Mouse (Mus musculus) intestine, embryonic 14.5 days (tissue): ENCODE measurements around the gene Ccz1. TPM values are rescaled to one million over a fixed set of nuclear protein-coding genes. Genes with fewer than 3 reads are reported as not detected.

Experiments
- ATAC-seq: fragments of 200-750 bp; cut with Nextera tagmentation; replicated peaks from 2 replicates; pipeline ENCODE4 v1.8.0; 2017; ENCODE audit warnings: low read depth, moderate number of reproducible peaks, moderate TSS enrichment, moderate library complexity; ENCODE audit not compliant: low FRiP score, low TSS enrichment
- DNase-seq: peaks from one replicate; pipeline ENCODE4 v3.0.0-alpha.2; 2018; ENCODE audit warnings: low spot score
- H3K27ac ChIP-seq: fragments of 300-500 bp; sonication (generic); 2 replicates; pipeline ENCODE4 v1.5.1; 2014; ENCODE audit warnings: low read depth, mild to moderate bottlenecking, control low read depth
- H3K27me3 ChIP-seq: fragments of 300-500 bp; sonication (generic); replicated peaks from 2 replicates; pipeline ENCODE4 v1.6.1; 2014; ENCODE audit warnings: low read length, control low read depth; ENCODE audit not compliant: control insufficient read depth, insufficient read depth
- H3K36me3 ChIP-seq: fragments of 300-500 bp; sonication (generic); 2 replicates; pipeline ENCODE4 v1.6.1; 2014; ENCODE audit warnings: low read length, control low read depth; ENCODE audit not compliant: control insufficient read depth, insufficient read depth
- H3K4me1 ChIP-seq: fragments of 300-500 bp; sonication (generic); replicated peaks from 2 replicates; pipeline ENCODE4 v1.6.1; 2014; ENCODE audit warnings: low read length, control low read depth, mixed read lengths; ENCODE audit not compliant: control insufficient read depth, insufficient read depth
- H3K4me2 ChIP-seq: fragments of 300-500 bp; sonication (generic); 2 replicates; pipeline ENCODE4 v1.6.1; 2014; ENCODE audit warnings: low read length
- H3K4me3 ChIP-seq: fragments of 300-500 bp; sonication (generic); 2 replicates; pipeline ENCODE4 v1.5.1; 2014; ENCODE audit warnings: low read depth, low read length, control low read depth, mixed read lengths
- H3K9ac ChIP-seq: fragments of 300-500 bp; sonication (generic); 2 replicates; pipeline ENCODE4 v1.6.1; 2014; ENCODE audit warnings: mild to moderate bottlenecking, low read length
- H3K9me3 ChIP-seq: fragments of 300-500 bp; sonication (generic); 2 replicates; pipeline ENCODE4 v1.6.1; 2016; ENCODE audit warnings: low read length, control low read depth; ENCODE audit not compliant: control insufficient read depth
- WGBS: fragments of 180-500 bp; shearing (Covaris S2); extraction: QIAGEN DNeasy Blood & Tissue Kit; methylation state at CpG from one replicate; pipeline ENCODE4 v1.1.7; 2014; 5-methylcytosine and 5-hydroxymethylcytosine counted together
- polyA plus RNA-seq: library from polyadenylated mRNA; unstranded; fragments of >200 nt; fragmentation: Nextera tagmentation; extraction: Ambion mirVana; gene quantifications from 2 replicates; pipeline ENCODE4 v1.2.1, GENCODE M21; 2014

Ccz1 gene
- polyA plus RNA-seq, 1 experiment from 2014 or later = 73.6 TPM

DNA sequence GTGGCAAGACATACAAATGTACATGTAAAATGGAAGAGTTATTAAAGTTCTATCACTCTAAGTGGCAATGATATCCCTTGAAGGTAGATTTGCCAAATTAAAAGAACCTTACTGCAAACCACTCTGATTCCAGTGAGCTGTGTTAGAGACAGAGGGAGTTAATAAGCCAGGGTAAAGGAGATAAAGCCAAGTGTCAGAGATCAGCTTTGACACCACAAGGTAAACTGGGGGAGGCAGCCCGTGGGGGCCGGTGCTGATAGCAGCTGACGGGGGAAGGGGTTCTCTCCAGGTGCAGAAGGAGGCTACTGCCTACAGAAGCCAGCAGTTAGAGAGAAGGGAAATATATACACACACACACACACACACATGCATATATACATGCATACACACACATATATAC lies 42.0 kb downstream of the Ccz1 start:
- WGBS = 47% methylated on average over 3 of the region's 3 CpGs
- no peak overlapping the region for H3K4me2 ChIP-seq

DNA sequence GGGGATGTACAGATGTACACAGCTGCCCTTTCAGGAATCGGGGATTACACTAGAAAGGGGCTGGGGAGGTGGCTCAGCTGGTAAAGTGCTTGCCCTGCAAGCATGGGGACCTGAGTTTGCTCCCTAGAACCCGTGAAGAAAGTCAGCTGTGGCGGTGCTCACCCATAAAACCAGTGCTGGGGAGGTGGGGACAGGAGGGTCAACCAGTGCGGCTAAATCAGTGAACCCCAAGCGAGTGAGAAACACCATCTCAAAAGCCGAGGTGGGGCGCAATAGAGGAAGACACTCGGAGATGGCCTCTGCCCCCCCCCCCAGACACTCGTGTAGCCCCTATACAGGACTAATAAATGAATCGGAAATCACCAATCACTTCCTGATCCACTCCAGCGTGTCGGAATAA lies 48.0 kb downstream of the Ccz1 start:
- Histone ChIP-seq H3K27ac (no peak overlapping the region), H3K4me3 (no peak overlapping the region), H3K27me3 (no peaks in the 10 kb centered on the region), H3K9me3 (no peaks in the 10 kb centered on the region), H3K4me2 (no peak overlapping the region), H3K36me3 (no peaks in the 10 kb centered on the region), H3K4me1 (no peaks in the 10 kb centered on the region), H3K9ac (no peak overlapping the region)
- no peak for ATAC-seq
- 89% methylated on average over 12 of the region's 12 CpGs for WGBS
- DNase-seq = peak; percentile 40

More for the DNA sequence above, 42.0 kb downstream of the Ccz1 start:
- Histone ChIP-seq H3K4me3 (no peak overlapping the region), H3K27me3 (no peaks in the 10 kb centered on the region), H3K4me1 (no peaks in the 10 kb centered on the region), H3K36me3 (no peaks in the 10 kb centered on the region), H3K27ac (no peak overlapping the region), H3K9ac (no peak overlapping the region), H3K9me3 (no peaks in the 10 kb centered on the region)
- ATAC-seq (no peak), DNase-seq (peak; percentile 12)

DNA sequence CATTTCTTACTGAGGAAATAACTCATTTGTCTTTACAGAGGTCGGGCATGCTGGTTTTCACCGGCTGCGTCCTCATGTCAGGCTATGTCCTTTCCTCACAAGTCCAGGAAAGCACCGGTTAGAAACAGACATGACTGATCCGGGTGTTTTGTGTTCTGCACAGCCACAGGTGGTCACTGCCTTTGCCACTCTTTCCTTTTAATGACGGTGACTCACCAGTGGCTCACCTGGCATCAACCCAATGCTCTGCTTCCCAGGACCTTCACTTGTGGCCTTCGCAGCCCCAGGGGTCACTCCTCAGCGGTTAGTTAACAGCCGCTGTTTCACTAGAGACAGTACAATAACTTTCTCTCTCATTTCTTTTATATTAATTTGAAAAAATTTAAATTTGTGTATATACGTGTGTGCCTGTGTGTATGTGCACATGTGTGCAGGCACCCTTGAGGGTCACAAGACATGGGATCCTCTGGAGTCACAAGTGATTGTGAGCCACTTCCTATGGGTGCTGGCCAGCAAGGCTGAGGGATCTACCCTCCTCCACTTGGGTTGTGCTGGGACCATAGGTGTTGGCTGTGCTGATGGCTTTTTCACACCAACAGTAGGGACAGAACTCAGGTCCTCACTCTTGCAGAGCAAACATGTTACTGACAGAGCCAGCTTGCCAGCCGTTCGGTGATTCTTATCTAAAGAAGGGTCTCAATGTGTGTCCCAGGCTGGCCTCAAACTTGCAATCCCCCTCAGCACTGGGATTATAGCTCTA lies 48.9 kb downstream of the Ccz1 start:
- Histone ChIP-seq H3K27ac (no peak overlapping the region), H3K27me3 (no peaks in the 10 kb centered on the region), H3K36me3 (no peaks in the 10 kb centered on the region), H3K4me2 (no peak overlapping the region), H3K9me3 (no peaks in the 10 kb centered on the region), H3K9ac (no peak overlapping the region), H3K4me1 (no peaks in the 10 kb centered on the region), H3K4me3 (no peak overlapping the region)
- ATAC-seq (no peak), DNase-seq (peak; percentile 15)
- WGBS = 85% methylated on average over 12 of the region's 12 CpGs

- WGBS = 83% methylated on average over 8 of the region's 8 CpGs
- no peak overlapping the region for H3K4me3 ChIP-seq
- H3K4me1 ChIP-seq = no peaks in the 10 kb centered on the region
- H3K36me3 ChIP-seq = no peaks in the 10 kb centered on the region
- H3K9me3 ChIP-seq = no peaks in the 10 kb centered on the region; the same call in 1 of the 2 replicates
- no peak for ATAC-seq
- DNase-seq = no peak
- no peaks in the 10 kb centered on the region for H3K27me3 ChIP-seq
- no peak overlapping the region for H3K27ac ChIP-seq
- no peak overlapping the region for H3K4me2 ChIP-seq
- no peak overlapping the region for H3K9ac ChIP-seq
Measured at GRCm38 (mm10) chr5:143961176-143961575, 53.5 kb downstream of the Ccz1 start.

DNA sequence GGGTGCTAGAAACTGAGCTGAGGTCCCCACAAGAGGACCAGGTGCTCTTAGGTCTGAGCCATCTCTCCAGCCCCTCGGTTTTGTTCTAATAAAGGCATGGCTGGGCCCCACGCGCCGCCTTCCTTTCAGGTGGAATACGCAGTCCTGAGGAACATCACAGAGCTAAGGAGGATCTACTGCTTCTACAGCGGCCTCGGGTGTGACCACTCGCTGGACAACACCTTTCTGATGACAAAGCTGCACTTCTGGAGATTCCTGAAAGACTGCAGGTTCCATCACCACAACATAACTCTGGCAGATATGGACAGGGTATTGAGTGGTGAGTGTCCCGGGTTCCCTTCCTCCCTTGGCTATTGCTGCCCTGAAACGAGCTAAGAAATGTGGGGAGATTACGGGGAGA lies 55.1 kb downstream of the Ccz1 start:
- DNase-seq = no peak
- no peaks in the 10 kb centered on the region for H3K4me1 ChIP-seq
- 90% methylated on average over 11 of the region's 11 CpGs for WGBS

GRCm38 (mm10) chr5:143957101-143957500 lies 57.6 kb downstream of the Ccz1 start:
- H3K4me2 ChIP-seq = no peak overlapping the region

More for the DNA sequence above, 55.1 kb downstream of the Ccz1 start:
- Histone ChIP-seq H3K9ac (no peak overlapping the region), H3K27me3 (no peaks in the 10 kb centered on the region), H3K9me3 (peaks cover 3% of the 10 kb centered on the region; the same call in 1 of the 2 replicates), H3K4me2 (no peak overlapping the region), H3K27ac (no peak overlapping the region), H3K4me3 (no peak overlapping the region), H3K36me3 (no peaks in the 10 kb centered on the region)
- no peak for ATAC-seq

DNA sequence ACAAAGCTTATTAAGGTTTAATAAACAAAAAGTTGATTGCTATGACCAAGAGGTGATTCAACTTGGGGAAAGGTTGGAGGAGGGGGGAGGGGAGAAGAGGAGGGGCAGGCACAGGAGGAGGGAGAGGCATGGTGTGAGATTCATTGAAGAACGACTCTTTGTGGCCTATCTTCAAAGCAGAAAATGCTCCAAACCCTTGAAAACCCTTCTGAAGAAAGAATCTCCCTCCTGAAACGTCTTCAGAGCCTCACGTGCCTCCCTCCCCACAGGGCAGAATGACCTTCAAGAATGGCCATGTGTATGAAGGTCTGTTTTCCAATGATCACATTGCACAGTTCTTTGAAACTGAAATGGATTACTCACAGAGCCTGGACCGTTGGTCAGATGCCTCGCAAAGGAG lies 64.7 kb downstream of the Ccz1 start:
- 35% methylated on average over 5 of the region's 5 CpGs for WGBS
- Histone ChIP-seq H3K36me3 (no peaks in the 10 kb centered on the region), H3K9ac (no peak overlapping the region), H3K4me2 (no peak overlapping the region), H3K27ac (no peak overlapping the region), H3K9me3 (no peaks in the 10 kb centered on the region), H3K4me3 (no peak overlapping the region), H3K4me1 (no peaks in the 10 kb centered on the region), H3K27me3 (no peaks in the 10 kb centered on the region)
- DNase-seq (no peak), ATAC-seq (no peak)

More at GRCm38 (mm10) chr5:143957101-143957500, 57.6 kb downstream of the Ccz1 start:
- Histone ChIP-seq H3K27me3 (no peaks in the 10 kb centered on the region), H3K9ac (no peak overlapping the region), H3K4me1 (no peaks in the 10 kb centered on the region), H3K36me3 (no peaks in the 10 kb centered on the region), H3K27ac (no peak overlapping the region), H3K9me3 (peaks cover 3% of the 10 kb centered on the region; the same call in 1 of the 2 replicates), H3K4me3 (no peak overlapping the region)
- ATAC-seq (no peak), DNase-seq (no peak)
- 94% methylated on average over 6 of the region's 6 CpGs for WGBS

DNA sequence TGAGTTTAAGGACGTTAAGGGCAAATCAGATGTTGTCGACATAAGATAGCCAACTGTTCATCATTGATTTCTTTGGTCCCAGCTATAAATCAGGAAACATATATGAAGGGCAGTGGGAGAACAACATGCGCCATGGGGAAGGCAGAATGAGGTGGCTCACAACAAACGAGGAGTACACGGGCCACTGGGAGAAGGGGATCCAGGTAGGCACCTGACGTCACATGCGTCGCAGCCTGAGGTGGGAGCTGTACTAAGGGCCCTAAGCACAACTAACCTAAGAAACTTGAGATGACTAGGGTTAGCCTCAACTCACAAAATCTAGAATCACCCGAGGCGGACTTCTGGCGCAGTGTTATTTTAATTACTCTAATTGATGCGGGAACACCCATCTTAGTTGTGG lies 66.3 kb downstream of the Ccz1 start:
- no peaks in the 10 kb centered on the region for H3K9me3 ChIP-seq
- no peak overlapping the region for H3K4me3 ChIP-seq
- H3K4me1 ChIP-seq = no peaks in the 10 kb centered on the region
- DNase-seq (no peak), ATAC-seq (no peak)
- 88% methylated on average over 12 of the region's 12 CpGs for WGBS
- no peaks in the 10 kb centered on the region for H3K27me3 ChIP-seq
- no peak overlapping the region for H3K4me2 ChIP-seq
- no peak overlapping the region for H3K9ac ChIP-seq
- no peak overlapping the region for H3K27ac ChIP-seq
- no peaks in the 10 kb centered on the region for H3K36me3 ChIP-seq
